Mouse (Mus musculus): ENCODE measurements at regions not wholly inside any gene's neighbourhood (a gene's known extent, or its start where the extent isn't known, plus 50 kb on each side); places are given as distances from the start of the nearest gene placed in this dataset.

GRCm38 (mm10) chr1:35331602-35332339 lies 482.0 kb downstream of the Plekhb2 start:
- Histone ChIP-seq H3K27me3 (replicated peaks) (no peaks in the 10 kb centered on the region), H3K36me3 (replicated peaks; ENCODE audit: low read length) (no peaks in the 10 kb centered on the region)

GRCm38 (mm10) chr1:35332340-35332684 lies 482.5 kb downstream of the Plekhb2 start:
- peaks cover 6% of the 10 kb centered on the region for H3K9me3 ChIP-seq
- TF ChIP-seq FLI1 (IDR thresholded peaks at IDR 0.05; ENCODE audit: low read length), result no peak
- no peak for TF ChIP-seq GATA1 (IDR thresholded peaks at IDR 0.05; ENCODE audit: borderline replicate concordance, low read length)
- no peak overlapping the region for H3K4me3 ChIP-seq (replicated peaks)

More at GRCm38 (mm10) chr1:35331602-35332339, 482.0 kb downstream of the Plekhb2 start:
- Histone ChIP-seq H3K4me3 (replicated peaks) (no peak overlapping the region), H3K4me1 (no peaks in the 10 kb centered on the region), H3K9me3 (peaks cover 6% of the 10 kb centered on the region)
- TF ChIP-seq GATA1 (IDR thresholded peaks at IDR 0.05; ENCODE audit: borderline replicate concordance, low read length) (no peak), FLI1 (IDR thresholded peaks at IDR 0.05; ENCODE audit: low read length) (no peak)

GRCm38 (mm10) chr1:35337647-35338046 lies 487.9 kb downstream of the Plekhb2 start:
- Histone ChIP-seq H3K27me3 (replicated peaks) (no peaks in the 10 kb centered on the region), H3K9me3 (peaks cover 9% of the 10 kb centered on the region), H3K36me3 (replicated peaks; ENCODE audit: low read length) (no peaks in the 10 kb centered on the region), H3K4me3 (replicated peaks) (no peak overlapping the region), H3K4me1 (no peaks in the 10 kb centered on the region)
- TF ChIP-seq FLI1 (IDR thresholded peaks at IDR 0.05; ENCODE audit: low read length) (no peak), GATA1 (IDR thresholded peaks at IDR 0.05; ENCODE audit: borderline replicate concordance, low read length) (no peak)

More at GRCm38 (mm10) chr1:35332340-35332684, 482.5 kb downstream of the Plekhb2 start:
- H3K27me3 ChIP-seq (replicated peaks), result no peaks in the 10 kb centered on the region
- no peaks in the 10 kb centered on the region for H3K4me1 ChIP-seq
- no peaks in the 10 kb centered on the region for H3K36me3 ChIP-seq (replicated peaks; ENCODE audit: low read length)

- Histone ChIP-seq H3K9me3 (peaks cover 11% of the 10 kb centered on the region), H3K4me1 (no peaks in the 10 kb centered on the region), H3K4me3 (replicated peaks) (no peak overlapping the region), H3K36me3 (replicated peaks; ENCODE audit: low read length) (no peaks in the 10 kb centered on the region), H3K27me3 (replicated peaks) (no peaks in the 10 kb centered on the region)
- TF ChIP-seq FLI1 (IDR thresholded peaks at IDR 0.05; ENCODE audit: low read length) (no peak), GATA1 (IDR thresholded peaks at IDR 0.05; ENCODE audit: borderline replicate concordance, low read length) (no peak)
Observed at GRCm38 (mm10) chr1:35338184-35338583, 488.4 kb downstream of the Plekhb2 start.

GRCm38 (mm10) chr1:35344539-35344938 lies 494.8 kb downstream of the Plekhb2 start:
- no peaks in the 10 kb centered on the region for H3K27me3 ChIP-seq (replicated peaks)
- TF ChIP-seq GATA1 (IDR thresholded peaks at IDR 0.05; ENCODE audit: borderline replicate concordance, low read length), result no peak
- TF ChIP-seq FLI1 (IDR thresholded peaks at IDR 0.05; ENCODE audit: low read length), result no peak
- no peaks in the 10 kb centered on the region for H3K4me1 ChIP-seq
- H3K4me3 ChIP-seq (replicated peaks), result no peak overlapping the region
- H3K9me3 ChIP-seq, result peaks cover 9% of the 10 kb centered on the region
- no peaks in the 10 kb centered on the region for H3K36me3 ChIP-seq (replicated peaks; ENCODE audit: low read length)

GRCm38 (mm10) chr1:35348294-35348693 lies 498.5 kb downstream of the Plekhb2 start:
- H3K4me3 ChIP-seq (replicated peaks), result no peak overlapping the region
- peaks cover 14% of the 10 kb centered on the region for H3K9me3 ChIP-seq
- no peaks in the 10 kb centered on the region for H3K27me3 ChIP-seq (replicated peaks)
- no peaks in the 10 kb centered on the region for H3K4me1 ChIP-seq
- H3K36me3 ChIP-seq (replicated peaks; ENCODE audit: low read length), result no peaks in the 10 kb centered on the region
- TF ChIP-seq FLI1 (IDR thresholded peaks at IDR 0.05; ENCODE audit: low read length) (no peak), GATA1 (IDR thresholded peaks at IDR 0.05; ENCODE audit: borderline replicate concordance, low read length) (no peak)

GRCm38 (mm10) chr1:35358981-35359380 lies 509.2 kb downstream of the Plekhb2 start:
- H3K36me3 ChIP-seq (replicated peaks; ENCODE audit: low read length), result no peaks in the 10 kb centered on the region
- peaks cover 8% of the 10 kb centered on the region for H3K9me3 ChIP-seq
- TF ChIP-seq FLI1 (IDR thresholded peaks at IDR 0.05; ENCODE audit: low read length), result no peak
- TF ChIP-seq GATA1 (IDR thresholded peaks at IDR 0.05; ENCODE audit: borderline replicate concordance, low read length), result no peak
- H3K4me3 ChIP-seq (replicated peaks), result no peak overlapping the region
- no peaks in the 10 kb centered on the region for H3K4me1 ChIP-seq
- no peaks in the 10 kb centered on the region for H3K27me3 ChIP-seq (replicated peaks)

- Histone ChIP-seq H3K4me1 (no peaks in the 10 kb centered on the region), H3K36me3 (replicated peaks; ENCODE audit: low read length) (no peaks in the 10 kb centered on the region), H3K9me3 (peaks cover 13% of the 10 kb centered on the region), H3K27me3 (replicated peaks) (no peaks in the 10 kb centered on the region), H3K4me3 (replicated peaks) (no peak overlapping the region)
- no peak for TF ChIP-seq GATA1 (IDR thresholded peaks at IDR 0.05; ENCODE audit: borderline replicate concordance, low read length)
- no peak for TF ChIP-seq FLI1 (IDR thresholded peaks at IDR 0.05; ENCODE audit: low read length)
Observed at GRCm38 (mm10) chr1:35361465-35361864, 511.7 kb downstream of the Plekhb2 start.

- H3K36me3 ChIP-seq (replicated peaks; ENCODE audit: low read length), result no peaks in the 10 kb centered on the region
- no peak for TF ChIP-seq FLI1 (IDR thresholded peaks at IDR 0.05; ENCODE audit: low read length)
- no peak for TF ChIP-seq GATA1 (IDR thresholded peaks at IDR 0.05; ENCODE audit: borderline replicate concordance, low read length)
- no peaks in the 10 kb centered on the region for H3K27me3 ChIP-seq (replicated peaks)
- H3K9me3 ChIP-seq, result peaks cover 17% of the 10 kb centered on the region
- H3K4me3 ChIP-seq (replicated peaks), result no peak overlapping the region
- H3K4me1 ChIP-seq, result no peaks in the 10 kb centered on the region
Observed at GRCm38 (mm10) chr1:35362836-35363235, 513.1 kb downstream of the Plekhb2 start.

GRCm38 (mm10) chr1:35366559-35366958 lies 516.8 kb downstream of the Plekhb2 start:
- Histone ChIP-seq H3K4me3 (replicated peaks) (no peak overlapping the region), H3K27me3 (replicated peaks) (no peaks in the 10 kb centered on the region), H3K36me3 (replicated peaks; ENCODE audit: low read length) (no peaks in the 10 kb centered on the region), H3K4me1 (no peaks in the 10 kb centered on the region), H3K9me3 (peaks cover 15% of the 10 kb centered on the region)
- TF ChIP-seq FLI1 (IDR thresholded peaks at IDR 0.05; ENCODE audit: low read length) (no peak), GATA1 (IDR thresholded peaks at IDR 0.05; ENCODE audit: borderline replicate concordance, low read length) (no peak)

Measured in megakaryocyte, embryonic 14.5 days (primary cell).